Mouse (Mus musculus) lung, adult 2 months (tissue): ENCODE measurements around the gene Slc44a1.

Experiments
- CTCF ChIP-seq: fragments of 200-500 bp; IDR thresholded peaks from 2 replicates; pipeline ENCODE4 v1.5.1; 2011; ENCODE audit warnings: mild to moderate bottlenecking, low read length, control low read depth; ENCODE audit not compliant: insufficient read depth
- POLR2A ChIP-seq: fragments of 200-500 bp; IDR thresholded peaks from 2 replicates; pipeline ENCODE4 v1.6.1; 2011; ENCODE audit warnings: low read depth, mild to moderate bottlenecking, control low read depth, low read length, borderline replicate concordance; ENCODE audit errors: extremely low read depth

- TF ChIP-seq CTCF = no peak
- TF ChIP-seq POLR2A = no peak
Measured at GRCm38 (mm10) chr4:53537101-53537500, 96.9 kb downstream of the Slc44a1 start.
